Mouse (Mus musculus) T-cell, adult 2 months (primary cell): ENCODE results near the gene Fam83b.

Experiments
- DNase-seq: peaks from one replicate; pipeline ENCODE4 v3.0.0; 2022; ENCODE audit warnings: low spot score

Gene Fam83b

GRCm38 (mm10) chr9:76521640-76522039, 45.3 kb downstream of the Fam83b start:
- no peak for DNase-seq

GRCm38 (mm10) chr9:76518665-76519064, 48.3 kb downstream of the Fam83b start:
- no peak for DNase-seq

DNA sequence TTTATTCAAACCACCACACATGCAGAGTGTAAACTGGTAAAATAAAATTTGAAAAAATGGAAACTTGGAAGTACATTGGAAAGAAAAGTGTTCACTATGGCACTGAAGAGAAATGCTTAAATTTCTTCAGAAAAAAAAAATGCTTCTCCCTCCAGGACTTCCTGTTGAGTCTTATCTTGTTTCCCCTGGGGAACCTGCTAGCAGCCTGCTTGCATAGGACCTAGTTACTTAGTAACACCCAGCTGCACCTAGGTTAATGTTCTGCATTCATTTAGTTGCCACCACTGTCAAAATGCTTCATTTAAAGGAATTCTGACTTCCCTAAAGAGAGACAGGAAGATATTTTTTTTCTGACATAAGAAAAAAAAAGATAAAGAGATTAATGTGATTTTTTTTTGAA, 61.3 kb downstream of the Fam83b start:
- no peak for DNase-seq

DNA sequence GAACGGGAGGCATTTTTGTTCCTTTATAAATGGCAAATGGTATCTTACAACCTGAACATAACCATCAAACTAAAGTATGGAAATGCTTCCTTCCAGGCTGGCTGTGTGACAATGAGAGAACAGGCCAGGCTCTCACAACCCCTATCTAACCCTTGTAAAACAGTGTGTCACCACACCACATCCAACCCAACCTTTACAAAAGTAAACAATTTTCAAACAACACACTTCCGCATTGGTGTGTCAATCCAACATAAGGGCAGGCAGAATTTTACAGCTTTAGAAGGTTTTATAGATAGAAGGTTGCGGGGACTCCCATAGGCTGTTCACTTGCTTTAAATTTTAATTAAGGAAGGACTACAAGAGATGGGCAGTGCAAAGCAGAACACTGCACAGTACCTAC, 77.2 kb downstream of the Fam83b start:
- no peak for DNase-seq

GRCm38 (mm10) chr9:76480088-76480487, 86.8 kb downstream of the Fam83b start:
- DNase-seq, result no peak

- no peak for DNase-seq
Measured at GRCm38 (mm10) chr9:76469500-76469899, 97.4 kb downstream of the Fam83b start.

- DNase-seq, result no peak
Measured at GRCm38 (mm10) chr9:76461547-76461946, 105.4 kb downstream of the Fam83b start.

DNA sequence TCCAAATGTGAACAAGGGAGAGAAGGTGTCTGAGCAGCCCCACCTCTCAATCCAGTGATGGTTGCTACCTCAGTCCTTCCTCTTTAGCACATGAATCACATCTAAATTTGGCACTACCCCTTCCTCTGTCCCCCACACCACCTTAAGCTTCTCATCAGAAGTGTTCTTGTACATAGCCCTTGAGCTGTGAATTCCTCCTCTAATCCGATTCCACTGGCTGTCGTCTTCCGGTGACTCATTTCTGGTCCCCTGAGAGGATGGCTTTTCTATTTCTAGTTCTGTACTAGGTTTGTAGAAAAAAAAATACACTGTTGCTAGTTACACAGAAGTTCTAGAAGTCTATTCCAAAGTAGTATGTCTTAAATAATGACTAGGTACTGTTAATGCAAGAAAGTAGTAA, 111.2 kb downstream of the Fam83b start:
- no peak for DNase-seq
